Mouse (Mus musculus) E14TG2a.4 (cell line): ENCODE measurements at regions not wholly inside any gene's neighbourhood (a gene's known extent, or its start where the extent isn't known, plus 50 kb on each side); places are given as distances from the start of the nearest gene placed in this dataset.

Source experiments
- CTCF ChIP-seq: conservative IDR thresholded peaks from 2 replicates; pipeline ENCODE4 v1.5.1; 2014; ENCODE audit warnings: low read length
- NANOG ChIP-seq: IDR thresholded peaks from 2 replicates; pipeline ENCODE4 v1.6.1; 2014; ENCODE audit warnings: borderline replicate concordance, low read length, mixed read lengths

DNA sequence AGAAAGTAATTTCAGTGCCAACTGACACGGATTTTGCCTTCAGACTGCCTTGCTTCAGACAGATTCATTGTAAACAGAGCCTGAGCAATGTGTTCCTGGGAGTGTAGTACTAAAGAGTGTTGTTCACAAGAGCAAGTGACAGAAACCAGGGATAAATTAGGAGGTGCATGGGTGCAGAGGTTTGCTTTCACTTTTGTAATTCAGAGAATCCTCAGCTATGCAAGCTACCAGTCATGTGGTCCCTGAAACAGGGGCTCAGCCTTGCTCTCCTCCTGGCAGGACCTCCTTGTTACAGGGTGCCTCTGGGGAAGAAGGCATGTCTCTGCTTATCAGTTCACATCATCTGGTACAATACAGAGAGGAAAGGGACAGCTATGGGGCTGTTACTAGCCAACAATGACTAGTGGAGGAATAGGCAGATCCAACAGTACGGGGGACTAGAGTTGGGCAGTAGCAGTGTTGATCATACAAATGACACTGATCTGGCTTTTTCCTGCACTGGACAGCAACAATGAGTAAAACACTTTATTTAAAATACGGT lies 504.5 kb downstream of the Pdha2 start:
- no peak for TF ChIP-seq CTCF
- no peak for TF ChIP-seq NANOG
